Mouse (Mus musculus): Measurements from ENCODE around the gene H2-Q1.
A peak's percentile ranks its signal among the peaks of the same experiment; 100 is the strongest.
"Not testable (repeated sequence)": the region's sequence is repeated elsewhere in the genome, so short reads cannot be mapped to it uniquely, and the experiment has no call there.

The H2-Q1 gene

DNA sequence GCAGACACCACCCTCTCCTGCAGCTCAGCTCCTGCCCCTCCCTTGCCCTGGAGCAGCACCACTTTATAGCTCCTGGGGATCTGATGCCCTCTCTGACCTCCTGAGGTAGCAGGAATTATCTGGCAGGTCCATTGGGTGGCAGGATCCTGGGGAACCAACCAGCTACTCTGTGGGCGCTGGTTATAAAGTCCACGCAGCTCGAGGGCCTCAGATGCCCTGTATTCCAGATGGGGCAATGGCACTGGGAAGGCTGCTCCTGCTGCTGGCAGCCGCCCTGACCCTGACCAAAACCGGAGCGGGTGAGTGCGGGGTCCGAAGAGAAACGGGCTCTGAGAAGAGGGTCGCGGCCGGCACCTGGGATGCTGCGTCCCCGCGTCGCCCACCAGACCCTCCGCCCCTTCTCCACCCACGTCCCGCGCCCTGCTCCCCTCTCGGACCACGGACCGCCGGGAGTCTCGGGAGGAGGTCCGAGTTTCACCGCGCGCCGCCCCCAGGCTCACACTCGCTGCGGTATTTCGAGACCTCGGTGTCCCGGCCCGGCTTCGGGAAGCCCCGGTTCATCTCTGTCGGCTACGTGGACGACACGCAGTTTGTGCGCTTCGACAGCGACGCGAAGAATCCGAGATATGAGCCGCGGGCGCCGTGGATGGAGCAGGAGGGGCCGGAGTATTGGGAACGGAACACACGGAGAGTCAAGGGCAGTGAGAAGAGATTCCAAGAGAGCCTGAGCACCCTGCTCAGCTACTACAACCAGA lies at the start of gene H2-Q1:
H2-Q1 (plus strand) TSS at position 79 of the 755 bp plus-strand sequence.
- no peak for DNase-seq

DNA sequence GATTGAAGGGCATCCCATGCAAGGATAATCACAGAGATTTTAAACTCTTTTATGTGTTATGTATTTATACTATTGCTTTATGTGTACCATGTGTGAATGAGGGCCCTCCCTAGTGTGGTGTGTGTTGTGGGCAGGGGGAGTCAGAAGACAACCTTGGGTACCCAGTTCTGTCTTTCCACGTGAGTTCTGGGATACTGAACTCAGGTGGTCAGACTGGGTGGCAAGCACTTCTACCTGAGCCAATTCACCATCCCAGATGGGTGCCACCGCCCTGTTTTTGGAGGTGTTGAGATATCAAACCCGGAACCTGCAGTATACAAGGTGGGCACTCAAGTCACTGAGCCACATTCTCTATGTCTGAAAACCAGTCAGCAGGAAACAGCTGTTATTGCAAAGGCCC lies 48.0 kb upstream of the H2-Q1 start:
- no peak for DNase-seq

DNA sequence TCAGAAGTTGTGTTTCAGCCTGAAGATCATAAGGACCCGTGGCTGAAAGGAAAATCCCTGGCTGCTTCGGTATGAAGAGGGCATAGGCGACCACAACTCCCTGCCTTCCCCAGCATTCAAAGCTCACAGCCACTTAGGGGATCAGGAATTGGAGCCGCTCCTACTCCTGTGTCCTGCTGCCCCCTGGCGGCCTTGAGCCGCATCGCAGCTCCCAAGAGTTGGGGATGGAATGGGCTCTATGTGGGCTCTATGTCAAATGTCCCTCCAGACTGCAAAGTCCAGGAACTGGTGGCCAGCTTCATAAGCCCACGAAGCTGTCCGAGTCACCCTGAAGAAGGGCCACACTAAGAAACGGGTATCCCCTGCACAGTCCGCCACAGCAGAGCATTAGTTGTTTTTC lies 45.4 kb upstream of the H2-Q1 start:
- peak; percentile 83 for DNase-seq

DNA sequence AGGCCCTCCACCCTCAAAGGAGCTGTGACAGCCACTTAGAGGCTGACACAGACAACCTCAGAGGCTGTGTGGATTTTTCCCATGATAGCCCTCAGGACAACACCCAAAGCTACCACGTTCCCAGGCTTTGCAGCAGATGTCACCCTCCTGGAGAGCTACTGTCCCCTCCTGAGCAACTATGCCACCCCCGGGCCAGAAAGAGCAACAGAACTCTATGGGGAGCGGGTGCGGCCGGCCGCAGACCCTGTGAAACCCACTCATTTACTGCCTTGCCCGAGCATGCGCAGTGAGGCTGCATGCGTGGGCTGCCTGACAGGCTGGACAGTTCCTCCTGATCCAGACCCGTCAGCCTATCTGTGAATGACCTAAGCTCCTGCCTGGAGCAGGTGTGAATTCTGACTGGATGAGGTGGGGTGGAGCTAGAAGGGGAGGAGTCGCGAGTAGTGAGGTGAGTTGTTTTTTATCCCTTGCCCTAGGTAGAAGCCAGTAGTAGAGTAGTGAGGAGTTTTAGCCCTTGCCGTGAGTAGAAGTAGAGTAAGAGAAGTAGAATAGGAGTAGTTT lies 43.8 kb upstream of the H2-Q1 start:
- no peak for DNase-seq

DNA sequence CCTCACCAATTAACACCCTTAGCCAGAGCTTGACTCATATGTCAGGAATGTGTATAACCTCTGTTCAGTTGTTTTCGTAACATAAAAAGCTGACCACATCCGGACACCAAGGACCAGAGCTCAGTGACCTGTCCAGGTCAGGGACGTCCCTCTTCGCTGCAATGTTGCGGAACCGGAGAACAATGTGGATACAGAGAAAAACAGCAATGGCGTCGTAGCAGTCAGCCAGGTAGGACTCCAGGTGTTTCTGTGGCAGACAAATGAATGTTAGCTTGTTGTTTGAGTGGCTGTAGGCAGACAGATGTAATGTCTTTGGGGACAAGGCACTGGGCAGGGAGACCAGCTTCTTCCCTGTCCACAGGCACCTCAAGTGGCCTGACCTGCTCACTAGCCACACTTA lies 42.2 kb upstream of the H2-Q1 start:
- no peak for DNase-seq

DNA sequence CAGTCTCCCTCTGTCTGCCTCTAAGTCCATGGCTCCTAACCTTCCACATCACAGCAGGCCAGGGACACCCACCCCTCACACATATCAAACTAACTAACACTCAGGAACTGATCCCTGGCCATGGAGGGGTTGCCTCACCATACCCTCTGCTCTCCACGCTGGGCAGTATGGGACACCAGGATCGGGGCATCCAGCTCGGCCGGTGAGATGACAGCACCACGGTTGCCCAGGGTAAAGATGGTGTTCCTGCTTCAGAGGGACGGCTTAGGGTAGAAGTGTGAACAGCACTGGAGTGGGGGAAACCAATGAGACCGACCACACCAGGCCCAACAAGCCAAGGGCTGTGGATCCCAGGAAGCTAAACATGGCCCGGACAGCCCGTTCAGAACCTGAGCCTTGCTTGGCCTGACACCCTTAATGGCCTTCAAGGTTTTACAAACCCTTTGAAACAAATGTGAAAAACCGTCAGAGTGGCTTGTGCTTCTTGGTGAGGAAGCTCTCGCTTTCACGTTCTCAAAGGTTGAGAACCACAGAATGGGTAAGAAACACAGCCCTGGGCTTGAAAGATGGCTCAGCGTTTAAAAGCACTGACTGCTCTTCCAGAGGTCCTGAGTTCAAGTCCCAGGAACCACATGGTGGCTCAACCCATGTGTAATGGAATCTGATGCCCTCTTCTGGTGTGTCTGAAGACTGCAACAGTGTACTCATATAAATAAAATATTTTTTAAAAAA lies 41.1 kb upstream of the H2-Q1 start:
- DNase-seq: no peak

DNA sequence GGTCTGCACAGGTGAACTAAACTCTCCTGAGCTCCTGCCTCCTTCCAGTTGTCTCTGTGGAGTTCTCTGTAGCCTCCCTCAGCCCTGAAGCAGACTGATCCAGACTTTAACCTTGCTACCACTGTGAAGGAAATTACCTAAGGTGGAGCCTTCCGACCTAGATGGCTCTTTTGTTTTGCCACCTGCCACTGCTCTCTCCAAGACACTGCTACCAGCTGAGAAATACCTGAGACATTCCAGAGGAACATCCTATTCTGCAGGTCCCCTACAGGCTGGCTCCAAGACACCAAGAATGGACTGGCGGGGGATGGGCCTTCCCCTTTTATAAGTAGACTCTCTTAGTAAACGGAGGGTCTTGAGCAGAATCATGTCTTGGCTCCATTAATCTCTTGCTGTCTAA lies 39.9 kb upstream of the H2-Q1 start:
- DNase-seq: no peak

DNA sequence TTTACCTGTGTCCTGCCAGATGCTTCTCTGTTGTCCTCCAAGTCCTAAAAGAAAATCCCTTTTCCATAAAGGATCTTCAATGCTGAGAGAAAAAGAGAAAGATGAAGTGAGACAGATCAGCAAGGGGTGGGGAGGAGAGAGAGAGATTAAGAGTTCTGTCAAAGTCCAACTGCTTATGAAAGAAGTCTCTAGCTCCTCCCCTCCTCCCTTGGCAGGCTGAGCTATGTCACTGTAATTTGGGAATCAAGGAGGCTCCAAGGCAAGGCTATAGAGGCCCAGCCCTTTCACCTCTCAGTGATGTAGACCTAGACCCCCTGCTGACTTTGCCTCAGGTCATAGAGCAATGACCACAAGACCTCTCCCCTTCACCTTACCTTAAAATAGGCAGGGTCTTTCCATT lies 34.8 kb upstream of the H2-Q1 start:
- DNase-seq: no peak

DNA sequence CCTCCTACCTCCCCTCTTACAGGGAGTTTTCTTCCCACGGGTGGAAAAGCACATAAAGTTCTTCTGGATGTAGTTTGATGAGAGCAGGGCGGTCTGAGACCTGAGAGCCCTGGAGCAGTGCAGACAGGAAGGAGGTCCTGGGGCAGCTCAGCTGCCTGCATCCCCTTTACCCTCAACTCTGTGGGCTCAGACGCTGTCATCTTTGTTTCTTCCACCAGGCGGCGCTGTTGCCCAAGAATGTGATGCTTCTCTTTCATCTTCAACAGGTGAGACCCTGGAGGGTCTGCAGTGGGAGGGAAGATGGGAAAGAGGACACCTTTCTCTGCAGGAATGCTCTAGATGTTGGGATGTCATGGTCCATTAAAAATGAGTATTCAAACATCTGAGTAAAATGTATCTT lies 24.4 kb upstream of the H2-Q1 start:
- DNase-seq: not testable (repeated sequence)

DNA sequence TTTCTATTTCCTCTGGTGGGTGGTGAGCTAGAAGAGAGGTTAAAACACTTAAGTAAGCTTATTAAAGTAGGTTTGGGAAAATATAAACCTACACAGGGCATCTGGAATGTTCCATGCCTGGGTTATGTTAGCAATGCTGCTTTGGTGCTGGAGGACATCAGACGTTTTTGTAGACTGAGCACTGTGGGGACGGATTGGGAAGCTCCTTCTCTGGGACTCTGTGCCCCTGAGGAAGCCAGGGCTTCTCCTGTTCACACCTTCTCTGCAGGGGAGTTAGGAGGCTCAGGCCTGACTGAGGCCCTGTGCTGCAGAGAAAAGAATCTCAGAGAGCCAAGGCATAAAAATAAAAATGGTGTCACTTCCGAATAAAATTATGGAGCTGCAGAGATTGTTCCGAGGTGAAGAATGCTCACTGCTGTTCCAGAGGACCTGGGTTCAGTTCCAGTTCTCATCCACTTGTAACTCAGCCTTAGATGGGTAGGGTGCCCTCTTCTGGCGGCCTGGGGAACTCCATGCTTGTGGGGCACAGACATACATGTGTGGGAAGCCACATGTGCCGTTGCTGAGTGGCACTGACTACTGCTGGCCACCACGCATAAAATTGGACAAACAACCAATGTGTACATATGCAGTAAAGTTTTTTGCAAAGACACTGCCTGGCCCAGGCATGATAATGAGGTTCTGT lies 19.8 kb upstream of the H2-Q1 start:
- DNase-seq: not testable (repeated sequence)

DNA sequence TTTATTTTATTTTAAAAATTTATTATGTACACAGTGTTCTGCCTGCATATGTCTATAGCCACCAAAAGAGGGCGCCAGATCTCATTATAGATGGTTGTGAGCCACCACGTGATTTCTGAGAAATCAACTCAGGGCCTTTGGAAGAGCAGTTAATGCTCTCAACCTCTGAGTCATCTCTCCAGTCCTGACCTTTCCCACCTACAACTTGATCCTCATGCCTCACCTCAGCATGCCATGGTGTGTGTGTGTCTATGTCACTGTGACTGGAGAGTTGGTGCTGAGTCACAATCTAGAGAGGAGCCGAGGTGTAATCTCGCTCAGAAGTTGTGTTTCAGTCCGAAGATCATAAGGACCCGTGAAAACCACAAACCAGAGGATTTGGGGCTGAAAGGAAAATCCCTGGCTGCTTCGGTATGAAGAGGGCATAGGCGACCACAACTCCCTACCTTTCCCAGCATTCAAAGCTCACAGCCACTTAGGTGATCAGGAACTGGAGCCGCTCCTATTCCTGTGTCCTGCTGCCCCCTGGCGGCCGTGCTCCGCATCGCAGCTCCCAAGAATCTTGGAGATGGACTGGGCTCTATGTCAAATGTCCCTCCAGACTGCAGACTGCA lies 18.5 kb upstream of the H2-Q1 start:
- DNase-seq: peak; percentile 84

DNA sequence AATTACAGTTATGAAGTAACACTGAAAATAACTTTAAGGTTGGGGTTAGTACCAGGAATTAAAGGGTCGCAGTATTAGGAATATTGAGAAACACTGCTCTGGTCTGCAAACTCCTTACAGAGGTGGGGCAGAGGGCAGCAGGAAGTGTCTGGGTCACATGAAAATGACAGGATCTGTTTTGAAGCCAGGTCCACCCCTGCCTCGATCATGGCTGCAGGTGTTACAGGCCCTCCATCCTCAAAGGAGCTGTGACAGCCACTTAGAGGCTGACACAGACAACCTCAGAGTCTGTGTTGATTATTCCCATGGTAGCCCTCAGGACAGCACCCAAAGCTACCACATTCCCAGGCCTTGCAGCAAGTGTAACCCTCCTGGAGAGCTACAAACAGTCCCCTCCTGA lies 16.9 kb upstream of the H2-Q1 start:
- no peak for DNase-seq

DNA sequence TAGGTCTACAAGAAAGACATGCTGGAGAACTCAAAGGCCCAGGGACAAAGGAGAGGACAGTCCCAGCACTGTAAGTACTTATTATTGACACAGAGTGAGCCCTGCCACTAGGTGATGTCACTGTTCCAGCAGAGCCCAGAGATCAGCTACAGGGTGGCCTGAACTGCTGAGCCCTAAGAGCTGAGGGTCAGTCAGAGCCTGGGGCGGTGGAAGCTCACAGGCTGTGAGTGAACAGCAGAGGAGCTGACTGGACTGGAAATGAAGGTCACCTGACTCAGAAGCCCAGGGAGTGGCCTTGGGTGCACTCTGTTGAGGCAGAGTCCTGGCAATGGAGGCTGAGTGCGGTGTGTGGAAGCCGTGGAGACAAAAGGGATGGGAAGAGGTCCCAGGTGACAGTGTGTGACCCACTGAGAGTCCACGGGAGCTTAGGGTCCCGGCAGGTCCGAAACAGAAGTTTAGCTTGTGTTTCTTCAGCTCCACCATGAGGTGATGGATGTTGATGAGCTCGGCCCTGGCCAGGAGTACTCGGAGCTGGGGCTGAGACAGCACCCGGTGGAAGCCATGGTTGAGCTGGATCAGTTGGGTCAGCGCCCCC lies 16.4 kb upstream of the H2-Q1 start:
- DNase-seq: no peak

DNA sequence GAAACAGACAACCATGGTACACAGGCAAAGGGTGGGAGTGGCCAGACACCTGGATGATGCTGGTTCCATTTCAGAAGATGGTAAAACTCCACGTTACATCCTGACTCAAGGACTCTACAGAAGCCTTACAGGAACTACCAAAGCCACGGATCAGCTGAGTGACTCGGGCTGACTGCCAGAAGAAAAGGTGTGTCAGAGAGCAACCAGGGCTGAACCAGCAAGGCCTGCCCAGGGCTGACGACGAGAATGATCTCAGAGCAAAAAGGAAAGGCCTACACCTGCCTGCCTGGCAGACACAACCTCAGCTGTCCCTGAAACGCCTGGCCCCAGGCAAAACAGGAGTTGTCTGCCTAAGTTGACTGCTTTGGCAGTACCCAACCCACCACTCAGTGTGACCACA lies 15.7 kb upstream of the H2-Q1 start:
- no peak for DNase-seq

DNA sequence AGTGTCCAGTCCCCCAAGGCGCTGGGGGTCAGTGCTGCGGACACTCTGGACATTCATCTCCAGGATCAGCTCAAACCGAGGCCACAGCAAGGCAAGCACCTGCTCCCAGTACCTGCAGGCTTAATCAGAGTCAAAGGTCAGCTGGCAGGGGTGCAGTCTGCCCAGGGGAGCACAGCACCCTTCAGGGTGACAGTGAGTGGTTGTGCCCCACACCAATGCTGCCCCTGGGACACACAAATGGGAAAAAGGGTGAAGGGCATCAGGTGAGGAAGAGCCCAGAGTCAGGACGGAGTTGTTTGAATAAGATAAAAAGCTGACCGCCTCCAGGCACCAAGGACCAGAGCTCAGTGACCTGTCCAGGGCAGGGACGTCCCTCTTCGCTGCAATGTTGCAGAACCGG lies 15.3 kb upstream of the H2-Q1 start:
- DNase-seq: not testable (repeated sequence)

DNA sequence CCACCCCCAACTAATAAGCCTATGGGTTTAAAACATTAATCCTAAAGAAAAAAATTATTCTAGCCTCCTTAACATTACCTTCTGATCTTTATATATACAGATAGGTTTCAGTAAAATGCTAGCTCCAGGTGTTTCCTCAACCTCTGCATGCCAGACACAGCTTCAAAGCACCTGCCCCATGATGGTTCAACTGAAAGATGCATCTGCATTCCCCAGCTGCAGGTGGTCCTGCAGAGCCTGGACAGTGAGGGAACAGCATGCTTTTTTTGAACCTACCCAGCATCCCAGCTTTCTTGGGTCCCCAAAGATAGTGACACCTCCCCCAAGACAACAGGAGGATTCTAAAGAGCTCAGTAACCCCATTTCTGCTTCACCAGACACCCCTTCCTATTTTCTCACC lies 1.5 kb upstream of the H2-Q1 start:
- no peak for DNase-seq

DNA sequence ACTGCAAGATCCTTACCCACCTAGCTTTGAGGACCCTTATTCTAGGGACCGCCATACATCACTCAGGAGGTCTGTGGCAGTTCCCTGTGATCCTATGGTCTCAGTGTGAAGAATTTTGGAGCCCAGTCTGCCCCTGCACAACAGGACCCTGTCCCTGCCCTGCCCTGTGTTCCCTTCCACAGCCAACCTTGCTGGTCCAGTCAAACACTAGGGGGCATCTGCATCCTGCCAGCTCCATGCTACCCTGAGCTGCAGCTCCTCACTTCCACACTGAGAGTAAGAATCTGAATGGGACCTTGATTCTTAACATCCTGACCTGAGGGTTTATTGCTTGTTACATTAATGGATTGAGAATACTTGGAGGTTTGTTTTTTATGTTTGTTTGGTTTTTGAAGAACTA lies 4.9 kb downstream of the H2-Q1 start:
- not testable (repeated sequence) for DNase-seq

DNA sequence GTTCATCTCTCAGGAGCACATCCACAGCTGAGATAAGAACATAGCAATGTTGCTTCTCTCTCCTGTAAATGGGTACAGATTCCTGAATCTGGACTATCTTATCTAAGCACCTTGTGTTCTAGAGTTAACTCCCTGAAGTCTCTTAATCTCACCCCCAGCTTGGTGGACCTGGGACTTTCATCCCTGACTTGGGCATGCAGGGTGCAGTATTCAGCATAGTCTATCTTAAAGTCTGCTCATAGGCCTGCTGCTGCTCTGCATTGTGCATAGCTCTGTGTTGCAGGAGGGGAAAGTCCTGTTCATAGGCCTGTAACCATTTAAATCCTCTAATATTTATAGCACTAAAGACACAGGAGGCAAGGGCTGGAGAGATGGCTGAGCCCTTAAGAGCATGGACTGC lies 5.8 kb downstream of the H2-Q1 start:
- DNase-seq: not testable (repeated sequence)

DNA sequence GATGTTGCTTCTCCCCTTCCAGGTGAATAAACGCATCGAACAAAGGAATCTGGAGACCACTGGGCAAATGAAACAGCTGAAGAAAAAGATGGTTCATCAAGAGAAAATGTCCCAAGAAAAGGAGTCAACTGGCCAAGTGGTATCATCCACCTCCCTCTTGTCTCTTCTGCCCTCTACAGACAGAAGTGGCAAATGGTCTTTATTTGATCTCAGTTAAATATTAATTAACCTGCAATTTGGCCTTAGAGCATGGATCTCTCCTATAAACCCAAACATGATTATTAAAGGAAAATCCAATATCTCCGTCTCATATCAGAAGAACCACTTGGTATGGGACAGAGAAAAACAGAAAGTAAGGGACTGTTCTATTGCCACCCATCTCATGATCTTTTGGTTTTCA lies 9.5 kb downstream of the H2-Q1 start:
- DNase-seq: not testable (repeated sequence)

DNA sequence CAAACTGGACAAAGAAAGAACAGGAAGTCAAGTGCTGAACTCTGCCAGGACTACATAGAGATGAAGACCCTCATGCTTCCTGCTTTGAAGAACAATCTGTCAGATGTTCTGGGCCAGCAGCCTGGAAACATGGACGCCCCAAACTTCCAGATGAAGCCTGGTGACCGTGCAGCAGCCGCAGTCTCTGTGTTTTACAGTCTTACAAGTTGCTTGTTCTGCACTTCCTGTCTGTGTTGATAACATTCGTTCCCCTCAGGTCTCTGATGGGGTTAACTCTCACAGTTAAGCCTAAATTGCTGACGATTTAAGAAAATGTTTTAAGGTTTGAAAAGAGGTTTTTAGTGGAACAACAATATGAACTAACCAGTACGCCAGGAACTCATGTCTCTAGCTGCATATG lies 11.3 kb downstream of the H2-Q1 start:
- DNase-seq: not testable (repeated sequence)

DNA sequence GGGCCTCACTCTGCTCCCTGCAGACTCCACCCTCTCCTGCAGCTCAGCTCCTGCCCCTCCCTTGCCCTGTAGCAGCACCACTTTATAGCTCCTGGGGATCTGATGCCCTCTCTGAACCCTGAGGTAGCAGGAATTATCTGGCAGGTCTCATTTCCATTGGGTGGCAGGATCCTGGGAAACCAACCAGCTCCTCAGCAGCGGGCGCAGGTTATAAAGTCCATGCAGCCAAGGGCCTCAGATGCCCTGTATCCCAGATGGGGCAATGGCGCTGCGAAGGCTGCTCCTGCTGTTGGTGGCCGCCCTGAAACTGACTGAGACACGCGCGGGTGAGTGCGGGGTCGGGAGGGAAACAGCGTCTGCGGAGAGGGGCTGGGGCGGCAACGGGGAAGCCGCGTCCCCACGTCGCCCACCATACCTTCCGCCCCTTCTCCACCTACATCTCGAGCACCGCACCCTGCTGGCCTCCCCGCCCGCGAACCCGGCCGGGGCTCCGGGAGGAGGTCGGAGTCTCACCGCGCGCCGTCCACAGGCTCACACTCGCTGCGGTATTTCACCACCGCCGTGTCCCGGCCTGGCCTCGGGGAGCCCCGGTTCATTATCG lies 22.0 kb downstream of the H2-Q1 start, which contains the start of gene H2-Q2:
H2-Q2 (plus strand) TSS at position 172 of the 601 bp plus-strand sequence.
- DNase-seq: no peak

Measured in right cerebral cortex, adult 18-20 months (tissue).